Mouse (Mus musculus) adrenal gland, adult (tissue): ENCODE results near the gene Ssbp3.

Experiments
- DNase-seq, 2 experiments: peaks; one replicate each; pipeline ENCODE4 v3.0.0; 2022 to 2023; ENCODE audit warnings: low spot score in 1 of 2; ENCODE audit not compliant: inconsistent age in 2 of 2

The Ssbp3 gene

DNA sequence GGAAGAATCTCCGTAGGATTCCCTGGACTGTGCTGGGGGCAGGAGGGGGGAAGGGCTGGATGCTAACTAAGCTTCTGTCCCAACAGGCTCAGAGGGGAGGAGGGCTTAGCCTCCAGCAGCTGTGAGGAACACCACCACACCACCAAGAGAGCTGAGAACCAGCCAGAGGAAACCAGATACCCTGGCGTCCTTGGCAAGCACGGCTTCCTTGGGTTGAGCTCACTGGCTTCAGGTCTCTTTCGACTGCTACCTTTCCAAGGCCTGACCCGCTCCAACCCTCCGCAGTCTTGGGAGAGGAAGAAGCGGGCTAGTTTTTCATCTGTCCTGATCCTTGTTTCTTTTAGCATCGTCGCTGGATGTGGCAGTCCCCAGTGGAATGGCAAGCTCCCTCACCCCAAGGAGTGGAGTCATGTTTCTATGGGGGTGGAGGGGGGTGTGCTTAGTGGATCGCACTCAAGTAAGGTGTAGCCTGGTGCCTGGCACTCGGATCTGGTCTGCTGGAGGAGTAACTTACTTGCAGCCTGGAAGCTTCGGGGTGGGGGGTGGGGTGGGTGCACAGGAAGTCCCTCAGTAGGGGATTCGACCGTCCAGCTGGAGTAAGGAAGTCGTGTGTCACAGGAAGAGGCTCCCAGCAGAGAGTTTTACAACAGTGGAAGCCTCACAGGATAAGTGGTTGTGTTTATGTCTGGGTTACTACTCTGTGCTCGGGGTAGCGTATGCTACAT, 2.6 kb upstream of the Ssbp3 start:
- DNase-seq, result peak; percentile 29 to 57

DNA sequence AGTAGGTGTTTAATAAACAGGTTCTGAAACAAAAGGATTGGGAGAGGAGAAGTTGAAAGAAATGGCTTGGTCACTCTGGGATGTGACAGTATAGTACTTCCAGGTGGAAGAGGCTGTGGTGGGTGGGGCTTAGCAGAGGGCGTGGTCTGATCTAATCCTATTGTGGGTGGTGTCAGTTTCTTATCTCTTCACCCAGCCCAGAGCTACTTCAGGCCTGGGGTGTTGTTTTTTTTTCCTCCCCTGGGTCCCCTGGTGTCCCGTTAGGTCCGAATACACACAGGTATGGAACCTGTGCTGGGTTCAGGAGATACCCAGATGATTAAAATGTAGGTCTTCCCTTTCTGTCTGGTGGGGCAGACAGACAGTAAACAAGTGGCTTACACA, 2.1 kb upstream of the Ssbp3 start:
- peak; percentile 54 to 78 for DNase-seq

- DNase-seq, result peak; percentile 77 to 93
Measured at GRCm38 (mm10) chr4:106908950-106909751, 1.4 kb upstream of the Ssbp3 start.

DNA sequence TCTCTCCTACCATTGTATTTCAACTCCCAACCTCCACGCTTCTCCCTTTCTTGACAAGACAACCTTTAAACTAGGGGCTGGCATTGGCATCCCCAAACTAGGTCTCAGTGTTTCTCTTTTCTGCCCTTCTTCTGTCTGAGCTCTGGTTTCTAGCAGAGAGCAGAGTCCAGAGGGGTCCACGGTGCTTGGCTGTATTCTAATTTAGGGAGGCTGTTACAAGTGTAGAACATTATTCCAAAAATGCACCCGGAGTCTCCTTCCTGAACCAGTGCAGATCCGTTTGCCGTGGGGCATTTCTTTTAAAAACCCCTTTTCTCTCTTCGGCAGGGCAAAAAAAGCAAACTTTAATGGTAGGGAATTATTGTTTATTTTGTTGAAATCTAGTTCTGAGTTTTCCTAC, 704 bp upstream of the Ssbp3 start:
- peak in 1 of 2 experiments; percentile 42 for DNase-seq

- DNase-seq, result peak; percentile 96 to 98
Measured at GRCm38 (mm10) chr4:106911246-106911801, 823 bp downstream of the Ssbp3 start.

DNA sequence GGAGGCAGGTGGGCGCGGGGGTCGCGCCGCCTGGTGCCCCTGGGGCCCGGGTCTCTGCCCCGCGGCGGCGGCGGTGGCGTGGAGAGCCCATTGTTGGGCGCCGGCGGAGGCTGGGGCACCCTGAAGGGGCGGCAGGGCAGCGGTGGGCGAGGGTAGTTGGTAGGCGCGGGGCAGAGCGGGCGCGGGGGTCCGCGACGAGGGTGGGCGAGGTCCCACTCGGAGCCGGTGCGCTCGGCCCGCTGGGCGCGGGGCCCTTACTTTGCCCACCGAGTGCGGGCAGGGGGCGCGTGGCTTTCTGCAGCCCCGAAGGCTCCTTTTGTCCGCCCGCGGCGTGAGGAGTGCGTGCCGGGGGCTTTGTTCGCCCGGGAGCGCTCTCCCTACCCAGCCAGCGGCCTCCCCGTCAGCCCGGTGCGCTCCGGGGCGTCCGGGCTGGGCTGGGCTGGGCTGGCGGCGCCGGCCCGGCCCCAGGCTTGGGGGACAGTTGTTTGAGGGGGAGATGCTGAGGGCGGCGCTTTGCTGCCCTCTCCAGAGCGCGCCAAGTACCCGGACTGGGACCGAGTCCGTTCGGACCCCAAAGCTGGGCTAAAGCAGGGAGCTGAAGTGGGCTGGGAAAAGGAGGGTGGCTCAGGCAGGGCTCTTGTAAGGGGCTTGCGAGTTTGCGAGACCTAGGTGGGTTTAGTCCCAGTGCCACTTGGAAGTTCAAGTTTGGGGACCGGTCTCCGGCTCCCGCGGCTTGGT, 1.6 kb downstream of the Ssbp3 start:
- peak; percentile 47 to 75 for DNase-seq

- no peak for DNase-seq
Measured at GRCm38 (mm10) chr4:106912689-106913041, 2.2 kb downstream of the Ssbp3 start.

- peak in 1 of 2 experiments; percentile 55 for DNase-seq
Measured at GRCm38 (mm10) chr4:106913411-106914049, 3.0 kb downstream of the Ssbp3 start.

GRCm38 (mm10) chr4:106915265-106915664, 4.8 kb downstream of the Ssbp3 start:
- DNase-seq, result no peak

DNA sequence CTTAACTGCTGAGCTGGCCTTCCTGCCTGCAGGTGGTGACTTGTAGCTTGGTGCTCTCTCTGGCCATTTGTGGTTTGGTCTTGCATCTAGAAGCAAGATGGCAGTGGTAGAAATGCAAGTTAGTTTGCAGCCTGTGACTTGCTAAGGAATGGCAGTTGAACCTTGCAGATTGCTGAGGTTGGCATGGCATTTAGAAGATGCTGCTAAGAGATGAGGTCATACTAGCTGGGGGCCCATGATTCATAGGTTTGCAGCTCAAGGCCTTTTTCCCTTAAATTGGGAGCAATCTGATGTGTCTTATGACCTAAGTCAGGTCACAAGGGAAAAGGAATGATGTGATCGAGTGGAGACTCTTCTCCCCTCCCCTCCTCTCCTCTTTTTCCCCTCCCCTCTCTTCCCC, 7.8 kb downstream of the Ssbp3 start:
- DNase-seq, result peak; percentile 75 to 85

- DNase-seq, result no peak
Measured at GRCm38 (mm10) chr4:106920119-106920518, 9.6 kb downstream of the Ssbp3 start.

DNA sequence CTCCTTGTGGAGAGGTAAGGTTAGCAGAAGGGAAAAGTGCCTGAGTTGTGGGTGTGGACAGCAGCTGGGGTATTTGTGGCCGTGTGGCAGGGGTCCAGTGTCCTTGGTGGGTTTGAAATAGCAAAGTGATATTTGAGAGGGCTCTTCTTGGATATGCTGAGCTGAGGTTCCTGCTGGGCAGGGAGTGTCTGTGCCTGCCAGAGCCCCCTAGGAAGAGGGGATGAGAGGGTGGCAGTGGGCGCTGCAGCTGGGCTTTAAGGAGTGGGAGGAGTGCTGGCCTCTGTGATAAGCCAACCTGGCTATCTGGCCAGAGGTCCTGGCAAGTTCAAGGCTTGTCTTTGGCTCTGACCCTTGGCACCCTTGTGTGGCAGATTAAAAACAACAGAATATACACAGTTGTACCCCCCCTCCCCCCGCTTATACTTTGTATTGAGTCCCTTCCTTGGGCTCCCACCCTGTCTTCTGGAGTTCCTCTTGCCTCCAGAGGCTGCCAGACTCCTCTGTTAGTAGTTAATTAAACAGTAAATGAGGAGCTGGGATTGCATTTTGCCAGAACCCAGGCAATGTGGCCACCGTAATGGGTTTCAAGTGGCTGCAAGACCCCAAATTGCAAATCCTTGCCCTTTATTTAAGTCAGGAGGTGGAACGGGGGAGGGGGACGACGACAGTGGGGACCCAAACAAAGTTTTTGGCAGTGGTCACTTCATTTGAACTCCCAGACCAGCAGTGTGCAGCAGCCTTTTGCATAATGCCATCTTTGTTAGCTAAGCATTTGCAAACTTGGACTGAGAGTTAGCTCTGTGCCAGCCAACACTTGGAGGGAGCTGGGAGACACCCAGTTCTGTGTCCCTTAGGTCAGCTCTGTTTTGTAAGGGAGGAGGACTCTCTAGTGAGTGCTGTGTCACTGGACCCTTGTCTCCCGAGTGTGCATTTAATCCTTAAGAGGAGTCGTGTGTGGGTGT, 11.2 kb downstream of the Ssbp3 start:
- DNase-seq, result peak in 1 of 2 experiments; percentile 48

DNA sequence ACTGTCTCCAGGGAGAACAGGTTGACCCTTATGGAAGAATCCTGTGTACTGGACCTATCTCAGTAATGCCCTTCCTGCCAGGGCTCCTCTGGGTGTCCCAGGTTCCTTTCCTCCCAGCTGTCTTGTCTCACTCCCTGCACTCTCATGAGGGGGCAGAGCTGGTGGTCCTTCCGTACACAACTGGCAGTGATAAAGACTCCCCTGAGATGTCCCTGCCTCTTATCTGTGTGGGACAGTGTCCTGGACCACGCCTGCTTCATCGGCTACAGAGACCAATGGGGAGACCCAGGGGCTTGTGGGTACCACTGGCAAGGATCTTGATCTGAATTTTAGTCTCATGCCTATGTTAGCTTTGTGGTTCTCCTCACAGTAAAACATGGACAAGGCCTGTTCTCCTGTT, 12.4 kb downstream of the Ssbp3 start:
- DNase-seq, result no peak

DNA sequence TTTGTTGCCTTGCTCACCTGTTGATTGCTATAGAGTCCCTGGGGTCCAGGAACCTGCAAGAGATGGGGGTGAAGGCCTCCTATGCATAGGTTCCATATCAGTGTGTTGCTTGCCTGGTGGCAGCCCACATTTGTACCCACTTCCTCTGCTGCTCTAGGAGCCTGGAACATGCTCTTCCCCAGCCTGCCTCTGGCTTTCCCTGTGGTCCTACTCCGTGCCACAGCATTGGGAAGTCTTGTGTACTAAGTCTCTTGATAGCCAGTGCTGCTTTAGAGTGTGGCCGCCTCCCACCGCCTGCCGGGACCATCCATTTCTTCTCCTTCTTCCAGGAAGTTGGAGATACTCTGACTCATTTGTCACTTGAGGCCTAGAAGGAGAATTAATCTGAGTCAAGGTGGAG, 13.7 kb downstream of the Ssbp3 start:
- no peak for DNase-seq

GRCm38 (mm10) chr4:106924888-106925287, 14.4 kb downstream of the Ssbp3 start:
- no peak for DNase-seq

GRCm38 (mm10) chr4:106926401-106926800, 15.9 kb downstream of the Ssbp3 start:
- DNase-seq, result no peak

DNA sequence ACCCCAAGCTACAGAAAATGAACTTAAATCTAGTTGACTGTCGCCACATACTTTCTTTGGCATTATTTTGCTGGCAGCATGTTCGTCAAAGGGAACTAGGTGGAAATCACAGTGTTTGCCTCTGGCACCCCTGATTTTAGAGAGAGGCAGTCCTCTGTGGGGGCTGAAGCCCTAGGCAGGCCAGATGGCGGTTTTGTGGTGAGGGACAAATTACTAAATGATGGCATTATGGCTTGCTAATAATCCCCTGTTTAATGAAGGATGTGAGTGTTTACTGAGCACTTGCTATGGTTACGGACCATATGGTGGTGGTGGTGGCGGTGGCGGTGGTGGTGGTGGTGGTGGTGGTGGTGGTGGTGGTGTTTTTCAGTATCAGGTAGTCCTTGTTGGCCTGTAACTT, 16.5 kb downstream of the Ssbp3 start:
- no peak for DNase-seq

DNA sequence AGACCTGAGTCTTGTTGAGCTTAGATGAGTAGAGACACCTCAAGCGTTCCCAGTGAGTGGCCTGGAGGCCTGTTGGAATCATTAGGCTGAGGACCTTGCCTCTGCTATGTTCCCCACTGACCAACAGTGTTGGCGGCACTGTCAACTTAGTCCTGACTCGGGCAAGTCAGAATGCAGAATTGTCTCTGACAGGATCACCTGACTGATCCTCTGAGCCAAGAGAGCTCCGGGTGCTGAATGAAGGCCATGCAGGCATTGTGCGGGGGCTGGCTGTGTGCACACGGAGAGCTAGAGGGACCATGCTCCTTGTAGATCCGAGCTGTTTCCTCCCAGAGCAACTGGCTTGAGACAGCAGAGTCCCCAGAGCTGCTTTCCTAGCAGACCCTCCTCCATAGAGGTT, 18.5 kb downstream of the Ssbp3 start:
- DNase-seq, result peak in 1 of 2 experiments; percentile 69

GRCm38 (mm10) chr4:106932583-106932982, 22.1 kb downstream of the Ssbp3 start:
- no peak for DNase-seq
